Mouse (Mus musculus) adrenal gland, postnatal 4 days (tissue): ENCODE measurements around the gene Ccdc106. TPM values are rescaled to one million over a fixed set of nuclear protein-coding genes. Genes with fewer than 3 reads are reported as not detected.
"Not testable (repeated sequence)": the region's sequence is repeated elsewhere in the genome, so short reads cannot be mapped to it uniquely, and the experiment has no call there.

Source experiments
- DNase-seq, 2 experiments: peaks; one replicate each; pipeline ENCODE4 v3.0.0; 2021 to 2022; ENCODE audit warnings: low spot score in 2 of 2, mixed read lengths in 2 of 2
- total RNA-seq, 2 experiments: library from RNA; stranded (reverse); gene quantifications; 2 replicates each; pipeline ENCODE4 v1.2.3; 2021

Ccdc106 gene
- total RNA-seq, 2 experiments from 2014 or later, result 2.7 to 4.4 TPM

DNA sequence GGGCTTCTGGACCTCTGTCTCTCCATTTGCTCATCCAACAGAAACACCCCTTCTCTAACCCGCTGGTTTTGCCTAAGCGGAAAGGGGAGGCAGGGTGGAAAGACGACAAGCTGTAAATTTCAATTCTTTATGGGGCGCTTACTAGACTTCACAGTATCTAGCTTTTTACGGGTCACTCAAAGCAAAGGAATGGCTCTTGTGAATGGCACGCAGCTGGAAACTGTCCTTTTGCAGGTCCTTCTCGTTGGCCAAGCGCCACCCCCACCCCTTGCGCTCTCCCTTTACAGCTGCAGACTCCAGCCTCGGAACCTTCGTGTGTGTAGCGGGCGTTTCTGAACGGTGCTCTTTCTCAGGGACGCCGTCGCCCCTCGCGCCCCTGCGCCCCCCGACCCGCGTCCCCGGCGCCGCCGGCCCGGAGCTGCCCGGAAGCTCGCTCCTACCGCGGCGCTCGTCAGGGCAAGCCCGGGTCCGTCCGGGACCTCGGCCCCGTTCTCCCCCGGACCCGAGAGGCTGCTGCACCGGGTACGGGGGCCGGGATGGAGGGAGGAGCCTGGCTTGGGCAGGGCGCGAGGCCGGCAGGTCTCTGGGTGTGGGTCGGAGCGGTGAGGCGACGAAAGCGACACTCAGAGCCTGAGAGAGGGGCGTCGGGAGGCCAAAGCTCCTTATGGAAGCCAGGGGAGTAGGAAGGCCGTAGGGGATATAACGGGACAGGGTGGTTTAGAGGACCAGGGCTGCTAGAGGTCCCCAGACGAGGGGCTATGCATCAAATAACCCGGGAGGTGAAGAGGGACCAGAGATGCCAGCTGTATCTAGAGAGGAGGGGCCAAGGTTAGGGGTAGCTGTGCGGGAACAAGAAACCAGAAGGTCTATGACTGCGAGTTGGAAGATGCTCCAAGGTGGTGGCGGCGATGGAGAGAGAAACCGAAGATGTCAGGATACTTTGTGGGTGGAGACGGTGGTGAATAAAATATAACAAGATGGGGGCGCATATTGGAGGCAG is 31.1 kb downstream of the Ccdc106 start, which contains the start of gene Zfp580:
Zfp580 (plus strand) TSS at position 346 of the 1,000 bp plus-strand sequence.
- DNase-seq, result peak; percentile 57 to 74

- no peak for DNase-seq
Observed at GRCm38 (mm10) chr7:5052438-5052837, 32.1 kb downstream of the Ccdc106 start.

DNA sequence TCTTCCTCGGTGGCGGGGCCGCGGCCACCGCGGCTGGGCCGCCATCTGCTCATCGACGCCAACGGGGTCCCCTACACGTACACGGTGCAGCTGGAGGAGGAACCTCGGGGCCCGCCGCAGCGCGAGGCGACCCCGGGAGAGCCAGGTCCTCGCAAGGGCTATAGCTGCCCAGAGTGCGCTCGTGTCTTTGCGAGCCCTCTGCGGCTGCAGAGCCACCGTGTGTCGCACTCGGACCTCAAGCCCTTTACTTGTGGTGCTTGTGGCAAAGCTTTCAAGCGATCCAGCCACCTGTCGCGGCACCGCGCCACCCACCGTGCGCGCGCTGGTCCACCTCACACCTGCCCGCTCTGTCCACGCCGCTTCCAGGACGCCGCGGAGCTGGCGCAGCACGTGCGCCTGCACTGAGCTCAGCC is 32.6 kb downstream of the Ccdc106 start:
- DNase-seq, result no peak

DNA sequence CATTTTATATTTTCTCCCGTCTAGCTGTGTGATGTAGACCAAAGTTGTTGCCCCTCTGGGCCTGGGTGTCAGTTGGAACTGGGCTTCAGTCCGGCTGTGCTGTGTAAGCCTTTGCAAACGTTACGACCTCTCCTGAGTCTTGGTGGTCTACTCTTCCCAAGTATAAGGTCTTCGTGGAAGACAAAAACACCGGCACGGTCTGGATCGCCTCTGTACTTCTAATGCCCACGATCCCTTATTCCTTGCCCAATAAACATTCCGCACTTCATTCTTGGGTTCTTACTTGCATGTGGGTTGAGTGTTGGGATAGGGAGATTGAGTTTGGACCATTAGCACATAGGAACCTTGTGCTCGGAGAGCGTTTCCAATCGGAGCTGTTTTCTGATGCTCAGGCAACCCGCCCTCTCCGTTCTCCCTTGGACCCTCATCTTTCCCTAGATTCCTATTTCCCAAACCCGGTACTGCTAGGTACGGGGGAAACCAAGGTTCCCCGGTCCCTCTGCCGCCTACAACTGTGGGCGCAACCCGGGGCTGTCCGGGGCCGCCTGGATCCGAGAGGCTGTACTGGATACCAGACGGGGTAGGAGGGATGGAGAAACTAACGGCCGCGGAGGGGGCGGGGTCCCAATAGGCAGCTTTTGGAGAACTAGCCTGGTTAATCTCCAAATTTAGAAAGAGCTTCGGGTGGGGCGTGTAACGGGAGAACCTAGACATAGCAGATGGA is 33.3 kb downstream of the Ccdc106 start:
- DNase-seq, result no peak

DNA sequence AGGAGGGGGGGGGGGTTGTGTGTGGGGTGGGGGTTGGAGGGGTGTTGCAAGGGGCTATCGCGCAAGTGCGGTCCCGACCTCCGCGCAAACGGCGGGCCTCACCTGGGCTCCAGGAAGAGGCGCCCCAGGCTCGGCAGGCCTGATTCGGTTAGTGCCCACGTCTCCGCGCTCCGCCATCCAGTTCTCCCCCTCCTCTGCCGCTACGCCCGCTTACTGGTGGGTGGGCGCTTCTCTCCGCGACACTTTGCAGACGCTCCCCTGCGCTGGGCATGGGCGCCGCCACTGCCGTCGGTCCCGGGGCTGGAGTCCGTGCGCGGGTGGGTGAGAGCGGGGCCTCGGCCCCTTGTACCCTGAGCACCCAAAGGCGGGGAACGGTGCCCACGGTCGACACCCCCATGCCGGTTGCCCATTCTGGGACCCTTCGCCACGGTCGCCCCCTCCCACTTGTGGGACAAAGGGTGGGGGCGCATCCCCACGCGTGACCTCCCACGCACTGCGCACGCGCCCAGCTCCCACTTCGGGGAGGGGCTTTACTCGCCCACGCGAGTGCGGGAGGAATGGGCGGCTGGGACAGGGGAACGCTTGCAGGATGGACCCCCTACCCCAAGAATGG is 36.4 kb downstream of the Ccdc106 start:
- no peak for DNase-seq

- no peak for DNase-seq
Observed at GRCm38 (mm10) chr7:5057381-5057780, 37.0 kb downstream of the Ccdc106 start.

DNA sequence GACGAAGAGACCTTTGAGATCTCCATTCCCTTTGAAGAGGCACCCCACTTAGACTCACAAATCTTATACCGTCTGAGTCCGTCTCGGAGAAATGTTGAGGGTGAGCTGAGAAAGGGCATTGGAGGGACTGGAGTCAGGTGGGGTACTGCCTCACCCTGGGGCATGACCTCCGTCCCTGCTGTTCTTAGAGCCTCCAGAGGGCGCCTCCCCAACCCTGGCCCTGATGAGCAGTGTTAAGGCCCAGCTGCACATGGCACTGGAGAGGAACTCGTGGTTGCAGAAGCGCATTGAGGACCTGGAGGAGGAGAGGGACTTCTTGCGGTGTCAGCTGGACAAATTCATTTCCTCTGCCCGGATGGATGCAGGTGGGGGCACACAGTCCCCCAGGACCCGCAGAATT is 37.5 kb downstream of the Ccdc106 start:
- DNase-seq, result no peak

DNA sequence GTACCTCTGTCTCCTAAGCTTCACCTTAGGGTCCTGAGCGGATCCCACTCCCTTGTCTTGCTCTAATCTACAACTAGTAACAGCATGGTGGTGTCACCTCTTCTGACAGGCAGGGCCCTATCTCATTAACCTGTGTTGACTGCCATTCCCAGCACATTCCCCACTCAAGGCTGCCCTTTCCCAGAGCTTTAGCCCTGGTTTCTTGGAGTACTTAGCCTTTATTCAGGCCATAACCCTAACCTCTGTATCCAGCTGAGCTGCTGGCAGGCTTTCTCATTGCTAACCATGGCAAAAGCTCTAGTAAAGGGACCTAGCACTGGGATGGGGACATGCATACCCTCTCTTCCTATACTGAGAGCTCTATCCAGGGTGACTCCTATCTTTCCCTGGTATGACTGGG is 38.3 kb downstream of the Ccdc106 start:
- no peak for DNase-seq

DNA sequence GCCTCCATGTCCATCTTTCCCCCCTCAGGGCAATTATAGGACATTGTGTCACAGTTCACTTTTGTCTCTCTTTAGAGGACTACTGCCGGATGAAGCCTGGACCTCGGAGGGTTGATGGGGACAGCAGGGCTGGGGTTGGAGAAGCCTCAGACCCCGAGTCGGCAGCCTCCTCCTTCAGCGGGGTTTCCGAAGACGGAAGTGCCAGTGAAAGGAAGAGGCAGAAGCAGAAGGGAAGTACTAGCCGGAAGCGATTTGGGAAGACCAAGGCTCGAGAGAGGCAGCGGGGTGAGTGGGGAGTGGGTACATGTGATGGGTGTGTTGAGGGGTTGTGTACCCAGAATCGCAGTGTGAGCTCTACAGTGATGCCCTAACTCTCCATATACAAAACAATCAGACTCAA is 39.1 kb downstream of the Ccdc106 start:
- DNase-seq, result no peak

GRCm38 (mm10) chr7:5060239-5060731 is 39.9 kb downstream of the Ccdc106 start:
- peak in 1 of 2 experiments; percentile 47 for DNase-seq

DNA sequence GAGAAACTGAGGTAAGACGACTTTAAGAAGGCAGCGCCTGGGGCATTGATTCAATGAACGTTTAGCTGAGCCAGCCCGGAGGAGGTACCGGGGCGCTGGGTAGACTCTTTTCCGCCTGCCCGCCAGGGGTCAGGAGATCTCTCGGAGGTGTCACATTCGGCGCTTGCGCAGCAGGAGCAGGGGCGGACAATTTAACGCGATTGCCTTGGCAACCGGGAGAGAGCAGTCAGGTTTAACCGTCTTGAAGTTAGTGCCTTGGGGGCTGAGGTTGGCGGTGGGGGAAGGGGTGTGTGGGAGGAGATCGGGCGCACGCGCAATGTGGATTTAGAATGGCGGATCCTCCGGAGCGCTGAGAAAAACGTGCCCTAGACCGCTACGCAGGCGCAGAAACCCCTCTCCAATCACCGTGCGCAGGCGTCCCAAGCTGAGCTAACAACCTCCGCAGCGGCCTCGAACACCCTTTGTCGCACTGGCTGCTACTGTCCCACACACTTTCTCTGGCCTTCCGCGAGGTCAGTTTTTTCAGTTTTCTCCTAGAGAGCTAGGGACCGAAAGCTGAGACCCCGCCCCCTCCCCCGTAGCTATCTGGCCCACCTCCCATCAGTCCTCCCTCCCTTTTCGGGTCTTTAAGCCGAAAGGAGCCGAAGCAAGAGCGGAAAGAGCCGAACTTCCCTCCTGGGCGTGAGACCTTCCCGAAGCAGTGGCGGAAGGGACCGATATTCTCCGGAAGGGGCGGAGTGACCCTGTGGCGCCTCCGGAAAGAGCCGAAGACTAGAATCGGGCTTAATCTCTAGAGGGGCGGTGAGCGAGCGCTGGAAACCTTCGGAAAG is 40.8 kb downstream of the Ccdc106 start:
- peak; percentile 92 to 95 for DNase-seq

GRCm38 (mm10) chr7:5061774-5062359 is 41.5 kb downstream of the Ccdc106 start, which contains the start of gene U2af2:
U2af2 (plus strand) TSS chr7:5062143.
- peak; percentile 89 for DNase-seq

- DNase-seq, result peak in 1 of 2 experiments; percentile 50
Observed at GRCm38 (mm10) chr7:5062360-5063001, 42.1 kb downstream of the Ccdc106 start.

DNA sequence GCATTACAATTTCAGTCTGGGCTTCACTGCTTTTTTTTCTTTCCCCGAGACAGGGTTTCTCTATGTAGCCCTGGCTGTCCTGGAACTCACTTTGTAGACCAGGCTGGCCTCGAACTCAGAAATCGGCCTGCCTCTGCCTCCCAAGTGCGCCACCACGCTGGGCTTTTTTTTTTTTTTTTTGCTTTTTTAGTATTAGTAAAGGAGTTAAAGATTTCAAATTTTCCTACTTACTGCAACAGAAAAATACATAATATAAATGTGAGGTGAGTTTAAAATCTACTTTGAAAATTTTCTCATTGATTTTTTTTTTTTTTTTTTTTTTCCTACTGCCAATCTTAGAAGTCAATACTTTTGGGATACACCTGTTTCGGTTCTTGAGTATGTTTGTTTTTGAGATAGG is 44.5 kb downstream of the Ccdc106 start:
- no peak for DNase-seq

- DNase-seq, result no peak
Observed at GRCm38 (mm10) chr7:5073586-5073985, 53.2 kb downstream of the Ccdc106 start.

DNA sequence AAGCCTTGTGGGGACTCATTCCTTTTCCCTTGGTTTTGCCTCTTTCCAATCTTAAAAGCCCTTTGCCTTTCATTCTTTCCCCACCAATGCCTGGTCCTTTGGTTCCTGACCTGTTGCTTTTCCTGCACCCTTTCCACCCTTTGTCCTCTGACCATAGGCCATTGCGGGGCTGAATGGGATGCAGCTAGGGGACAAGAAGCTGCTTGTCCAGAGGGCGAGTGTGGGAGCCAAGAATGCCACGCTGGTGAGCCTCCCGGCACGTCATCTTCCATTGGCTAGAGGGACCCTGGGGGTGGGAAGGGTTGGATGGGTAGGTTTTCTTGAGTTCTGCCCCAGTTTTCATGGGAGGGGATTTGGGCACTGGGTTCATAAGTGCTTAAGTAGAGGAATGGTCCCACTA is 54.6 kb downstream of the Ccdc106 start:
- DNase-seq, result no peak

- DNase-seq, result no peak
Observed at GRCm38 (mm10) chr7:5076931-5077330, 56.6 kb downstream of the Ccdc106 start.

GRCm38 (mm10) chr7:5079365-5080009 is 59.1 kb downstream of the Ccdc106 start:
- DNase-seq, result not testable (repeated sequence)
